Mouse (Mus musculus) CD8-positive naive resting alpha-beta T cell, adult 57 days (primary cell): Measurements from ENCODE around the gene Zcchc3. TPM values are rescaled to one million over a fixed set of nuclear protein-coding genes. Genes with fewer than 3 reads are reported as not detected.

ENCODE experiments used
- total RNA-seq: library from RNA; stranded (reverse); gene quantifications from one replicate; pipeline ENCODE4 v1.2.4, GENCODE M21; 2023

Zcchc3 gene
- total RNA-seq: 2.9 TPM

DNA sequence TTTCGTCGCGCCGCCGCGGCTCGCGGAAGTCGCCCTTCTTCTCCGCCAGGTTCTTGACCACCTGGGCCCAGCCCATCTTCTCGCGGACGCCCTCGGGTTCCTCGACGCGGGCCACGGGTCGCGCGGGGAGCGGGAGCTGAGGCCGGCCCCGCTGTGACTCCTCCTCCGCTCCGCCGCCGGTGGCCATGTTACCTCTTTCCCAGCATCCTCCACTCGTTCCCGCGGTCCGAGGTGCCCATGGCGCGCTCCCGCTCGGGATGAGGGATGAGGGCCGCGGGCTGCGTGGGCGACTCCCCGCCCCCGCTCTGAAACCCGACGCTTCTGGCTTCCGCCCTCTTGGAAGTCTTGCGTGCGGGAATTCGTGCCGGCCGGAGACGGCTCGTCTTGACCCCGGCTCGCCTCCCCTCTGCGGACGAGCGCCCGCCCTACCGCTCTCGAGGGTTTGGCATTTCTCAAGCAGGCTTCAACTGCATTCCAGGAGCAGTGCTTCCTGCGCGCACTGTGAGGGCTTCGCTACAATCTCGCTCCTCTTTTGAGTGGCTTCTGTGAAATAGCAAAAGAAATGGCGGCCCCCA lies at the start of gene Zcchc3:
Gene Zcchc3 (minus strand): TSS at position 437 of the 575 bp plus-strand sequence.

DNA sequence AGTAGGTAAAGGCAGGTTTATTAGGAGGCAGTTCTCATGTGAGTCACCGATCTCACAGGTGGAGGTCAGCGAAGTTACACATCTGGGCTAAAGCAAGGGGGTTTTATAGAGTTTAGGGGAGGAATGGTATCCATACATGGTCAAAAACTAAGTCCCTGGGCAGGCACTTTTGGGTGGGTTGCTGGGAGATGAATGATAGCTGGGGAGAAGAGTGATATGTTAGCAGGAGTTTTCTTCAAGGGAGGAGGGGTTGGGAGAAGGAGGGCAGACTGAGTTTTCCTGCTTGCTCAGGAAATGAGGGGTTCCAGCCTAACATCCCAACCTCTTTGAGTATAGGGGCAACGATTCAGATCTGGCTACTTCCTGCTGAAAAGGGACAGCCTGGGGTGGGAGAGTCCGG lies 460 bp upstream of the Zcchc3 start, which contains the start of gene 6820408C15Rik:
Gene 6820408C15Rik (plus strand): TSS at position 301 of the 400 bp plus-strand sequence.

DNA sequence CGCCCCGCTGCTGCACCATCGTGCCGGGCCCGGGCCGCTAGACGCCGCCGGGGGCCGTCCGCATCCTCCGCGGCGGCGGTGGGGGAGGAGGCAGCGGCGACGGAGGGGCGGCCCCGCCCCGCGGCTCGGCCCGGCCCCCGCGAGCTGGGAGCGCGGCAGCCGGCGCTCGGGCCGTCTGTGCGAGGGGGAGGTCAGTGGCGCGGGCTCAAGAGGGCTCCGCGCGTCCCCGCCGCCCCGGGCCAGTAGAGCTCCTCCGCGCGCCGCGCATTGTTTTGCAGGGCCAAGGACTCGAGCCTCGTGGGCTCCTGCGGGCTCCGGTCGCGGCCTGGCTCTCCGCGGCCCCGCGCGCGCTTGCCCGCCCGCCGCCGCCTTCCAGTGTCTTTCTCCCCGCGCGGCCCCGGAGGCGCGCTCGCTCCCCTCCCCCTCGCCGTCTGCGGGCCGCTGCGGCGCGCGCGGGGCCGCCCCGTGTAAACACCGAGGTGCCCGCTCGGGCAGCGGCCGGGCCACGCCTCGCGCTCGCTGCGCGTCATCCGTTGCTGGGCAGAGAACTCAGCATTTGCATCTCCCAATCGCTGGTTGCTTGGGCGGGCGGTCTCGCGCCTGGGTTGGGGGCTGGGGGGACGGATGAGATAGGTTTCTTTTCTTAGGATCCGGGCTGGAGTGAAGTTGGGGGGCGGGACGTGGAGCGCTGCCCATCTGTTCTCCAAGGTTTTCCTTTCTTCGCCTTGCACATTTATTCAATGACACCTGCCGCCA lies 17.0 kb downstream of the Zcchc3 start, which contains the start of gene Sox12:
Gene Sox12 (minus strand): TSS at position 384 of the 756 bp plus-strand sequence.

DNA sequence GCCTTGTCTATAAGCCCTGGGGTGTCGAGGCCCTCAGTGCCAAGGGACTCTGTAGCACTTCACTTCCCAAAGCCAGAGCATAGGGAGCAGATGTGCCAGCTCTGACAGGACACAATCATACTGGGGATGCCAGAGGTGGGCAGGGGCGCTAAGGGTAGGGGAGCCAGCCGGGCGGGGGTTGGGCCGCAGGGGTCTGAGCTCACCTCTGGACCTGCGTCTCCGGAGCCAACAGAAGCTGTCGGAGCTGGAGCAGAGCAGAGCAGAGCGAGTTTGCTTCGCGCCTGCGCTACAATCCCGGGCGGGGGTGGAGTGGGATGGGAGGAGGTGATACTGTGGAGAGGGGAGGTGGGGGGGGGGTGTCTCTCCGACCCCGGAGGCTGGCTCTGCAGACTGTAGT lies 38.5 kb downstream of the Zcchc3 start, which contains the start of gene Nrsn2:
Gene Nrsn2 (minus strand): TSS at position 294 of the 397 bp plus-strand sequence.

Other genes with a start within 250 kb of the Zcchc3 start
- gene Csnk2a1, start 188.2 kb downstream of the Zcchc3 start, total RNA-seq: 102 TPM
- 44.0 TPM for gene Tbc1d20, start 121.2 kb downstream of the Zcchc3 start, total RNA-seq
- gene Rbck1, start 82.4 kb downstream of the Zcchc3 start, total RNA-seq: 215 TPM
- 10.8 TPM for gene Trib3, start 71.0 kb downstream of the Zcchc3 start, total RNA-seq
- gene Nrsn2, start 38.4 kb downstream of the Zcchc3 start, total RNA-seq: not detected
- 1.2 TPM for gene Sox12, start 17.0 kb downstream of the Zcchc3 start, total RNA-seq
- gene 6820408C15Rik, start 560 bp upstream of the Zcchc3 start, total RNA-seq: not detected
- not detected for gene Defb23, start 49.6 kb upstream of the Zcchc3 start, total RNA-seq
- gene Defb20, start 62.0 kb upstream of the Zcchc3 start, total RNA-seq: not detected
- not detected for gene Defb22, start 75.1 kb upstream of the Zcchc3 start, total RNA-seq
- gene Defb26, start 96.7 kb upstream of the Zcchc3 start, total RNA-seq: not detected
- not detected for gene Defb28, start 103.2 kb upstream of the Zcchc3 start, total RNA-seq
- not detected for gene Defb29, start 125.1 kb upstream of the Zcchc3 start, total RNA-seq
- not detected for gene Gm17416, start 154.3 kb upstream of the Zcchc3 start, total RNA-seq
- not detected for gene Defb21, start 157.7 kb upstream of the Zcchc3 start, total RNA-seq
- gene Defb19, start 165.3 kb upstream of the Zcchc3 start, total RNA-seq: not detected
- not detected for gene Defb45, start 184.4 kb upstream of the Zcchc3 start, total RNA-seq
- not detected for gene Defb36, start 189.3 kb upstream of the Zcchc3 start, total RNA-seq
- gene Defb25, start 208.0 kb upstream of the Zcchc3 start, total RNA-seq: not detected
- gene Rem1, start 211.9 kb upstream of the Zcchc3 start, total RNA-seq: not detected